Mouse (Mus musculus): ENCODE measurements around the gene Gprc5b.

The Gprc5b gene

GRCm38 (mm10) chr7:118995007-118995406 lies at the start of gene Gprc5b:
Gene Gprc5b, minus strand, starts transcription at chr7:118995211.
- peak; percentile 88 for DNase-seq

- DNase-seq = no peak
Measured at GRCm38 (mm10) chr7:119041502-119041901, 46.5 kb upstream of the Gprc5b start.

- no peak for DNase-seq
Measured at GRCm38 (mm10) chr7:119037581-119037980, 42.6 kb upstream of the Gprc5b start.

GRCm38 (mm10) chr7:119034243-119034961 lies 39.4 kb upstream of the Gprc5b start:
- DNase-seq = no peak

- DNase-seq = peak; percentile 11
Measured at GRCm38 (mm10) chr7:119023394-119023921, 28.4 kb upstream of the Gprc5b start.

- no peak for DNase-seq
Measured at GRCm38 (mm10) chr7:119022238-119023156, 27.5 kb upstream of the Gprc5b start.

GRCm38 (mm10) chr7:119019537-119019936 lies 24.5 kb upstream of the Gprc5b start:
- peak; percentile 38 for DNase-seq

GRCm38 (mm10) chr7:119015736-119016135 lies 20.7 kb upstream of the Gprc5b start:
- DNase-seq = no peak

GRCm38 (mm10) chr7:119010854-119011529 lies 16.0 kb upstream of the Gprc5b start:
- peak; percentile 28 for DNase-seq

- no peak for DNase-seq
Measured at GRCm38 (mm10) chr7:119002501-119002900, 7.5 kb upstream of the Gprc5b start.

GRCm38 (mm10) chr7:119001965-119002364 lies 7.0 kb upstream of the Gprc5b start:
- no peak for DNase-seq

GRCm38 (mm10) chr7:118999857-119000256 lies 4.8 kb upstream of the Gprc5b start:
- DNase-seq = no peak

- peak; percentile 89 for DNase-seq
Measured at GRCm38 (mm10) chr7:118996137-118996837, 1.3 kb upstream of the Gprc5b start.

- peak; percentile 60 for DNase-seq
Measured at GRCm38 (mm10) chr7:118995671-118996070, 660 bp upstream of the Gprc5b start.

- DNase-seq = peak; percentile 62
Measured at GRCm38 (mm10) chr7:118994231-118994842, 674 bp downstream of the Gprc5b start.

- DNase-seq = peak; percentile 62
Measured at GRCm38 (mm10) chr7:118993597-118994230, 1.3 kb downstream of the Gprc5b start.

- peak; percentile 31 for DNase-seq
Measured at GRCm38 (mm10) chr7:118992623-118993405, 2.2 kb downstream of the Gprc5b start.

GRCm38 (mm10) chr7:118992080-118992560 lies 2.9 kb downstream of the Gprc5b start:
- DNase-seq = peak; percentile 44

GRCm38 (mm10) chr7:118991341-118991884 lies 3.6 kb downstream of the Gprc5b start:
- no peak for DNase-seq

- DNase-seq = no peak
Measured at GRCm38 (mm10) chr7:118990282-118990681, 4.7 kb downstream of the Gprc5b start.
